Mouse (Mus musculus) olfactory bulb, adult 2 months (tissue): ENCODE results near the gene Arglu1.

Experiments
- CTCF ChIP-seq: fragments of 200-500 bp; IDR thresholded peaks from 2 replicates; pipeline ENCODE4 v1.5.1; 2012; ENCODE audit warnings: low read depth, mild to moderate bottlenecking, low read length, moderate library complexity; ENCODE audit not compliant: insufficient read depth
- POLR2A ChIP-seq: fragments of 200-500 bp; IDR thresholded peaks from 2 replicates; pipeline ENCODE4 v1.6.1; 2012; ENCODE audit warnings: mild to moderate bottlenecking, low read depth, low read length, moderate library complexity; ENCODE audit not compliant: insufficient read depth

GRCm38 (mm10) chr8:8640264-8640588 is 50.1 kb downstream of the Arglu1 start:
- no peak for TF ChIP-seq CTCF
- no peak for TF ChIP-seq POLR2A
